Mouse (Mus musculus): ENCODE measurements at regions not wholly inside any gene's neighbourhood (a gene's known extent, or its start where the extent isn't known, plus 50 kb on each side); places are given as distances from the start of the nearest gene placed in this dataset.

DNA sequence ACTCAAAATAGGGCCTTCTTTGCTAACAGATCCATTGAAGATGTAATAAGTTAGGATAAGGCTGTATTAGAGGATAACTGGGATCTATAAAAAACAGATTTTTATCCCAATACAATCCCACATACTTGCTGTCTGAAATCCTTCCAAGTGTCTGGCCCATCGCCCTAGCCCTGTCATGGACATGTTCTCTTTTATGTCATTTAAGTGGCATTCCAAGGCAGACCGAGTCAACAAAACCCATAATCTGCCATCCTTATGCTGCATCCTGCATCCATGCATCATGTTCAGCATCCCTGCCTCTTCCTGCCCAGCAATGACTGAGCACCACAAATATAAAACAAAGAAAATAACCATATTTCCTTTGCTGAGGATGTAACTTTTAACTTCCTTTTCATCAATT, 108.3 kb upstream of the Tab2 start:
- TF ChIP-seq CTCF (conservative IDR thresholded peaks at IDR 0.05; ENCODE audit: low read length) (no peak), NANOG (IDR thresholded peaks at IDR 0.05; ENCODE audit: borderline replicate concordance, low read length) (no peak), POU5F1 (IDR thresholded peaks at IDR 0.05; ENCODE audit: borderline replicate concordance, low read length) (no peak)

All from E14TG2a.4 (cell line).